Mouse (Mus musculus): ENCODE measurements around the gene Pptc7. TPM values are rescaled to one million over a fixed set of nuclear protein-coding genes. Genes with fewer than 3 reads are reported as not detected.

The Pptc7 gene
- polyA plus RNA-seq, 1 experiment from 2014 or later: 10.9 TPM

DNA sequence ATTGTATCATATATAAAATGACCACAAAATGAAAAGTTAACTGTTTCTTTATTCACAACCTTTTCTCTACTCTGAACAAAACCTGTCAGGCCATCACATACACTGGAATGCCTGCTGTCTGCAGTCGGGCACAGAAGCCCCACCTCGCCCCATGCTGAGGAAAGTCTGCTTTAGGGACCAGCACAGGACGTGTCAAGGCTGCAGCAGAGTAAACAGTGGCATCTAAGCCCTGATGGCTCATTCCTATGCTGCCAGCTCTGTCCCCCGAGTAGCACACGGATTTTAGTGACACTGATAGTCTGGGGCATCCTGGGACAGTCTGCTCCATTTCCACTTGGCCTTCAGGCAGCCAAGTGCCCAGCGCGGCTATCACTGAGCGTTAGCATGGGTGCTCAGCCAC is 41.3 kb downstream of the Pptc7 start:
- ATAC-seq (ENCODE audit: low FRiP score, low TSS enrichment): no peak
- no peak overlapping the region for H3K9ac ChIP-seq (ENCODE audit: low read depth, low read length)
- peaks cover 44% of the 10 kb centered on the region for H3K36me3 ChIP-seq (ENCODE audit: control insufficient read depth, insufficient read depth, low read length)
- no peak overlapping the region for H3K4me2 ChIP-seq (replicated peaks; ENCODE audit: low read depth, low read length)
- WGBS: 92% methylated on average over 8 of the region's 8 CpGs
- H3K27me3 ChIP-seq (ENCODE audit: control insufficient read depth, insufficient read depth, low read length): no peaks in the 10 kb centered on the region
- no peak overlapping the region for H3K4me3 ChIP-seq (ENCODE audit: low read length)
- no peaks in the 10 kb centered on the region for H3K9me3 ChIP-seq (ENCODE audit: control insufficient read depth, low read length)
- H3K27ac ChIP-seq (ENCODE audit: low read depth, low read length): no peak overlapping the region
- H3K4me1 ChIP-seq (ENCODE audit: control insufficient read depth, insufficient read depth, low read length): no peaks in the 10 kb centered on the region

GRCm38 (mm10) chr5:122327283-122327682 is 43.1 kb downstream of the Pptc7 start:
- Histone ChIP-seq H3K9ac (ENCODE audit: low read depth, low read length) (no peak overlapping the region), H3K27me3 (ENCODE audit: control insufficient read depth, insufficient read depth, low read length) (no peaks in the 10 kb centered on the region), H3K9me3 (ENCODE audit: control insufficient read depth, low read length) (no peaks in the 10 kb centered on the region), H3K36me3 (ENCODE audit: control insufficient read depth, insufficient read depth, low read length) (peaks cover 29% of the 10 kb centered on the region; the same call in 1 of the 2 replicates), H3K4me1 (ENCODE audit: control insufficient read depth, insufficient read depth, low read length) (no peaks in the 10 kb centered on the region), H3K4me3 (ENCODE audit: low read length) (no peak overlapping the region), H3K4me2 (replicated peaks; ENCODE audit: low read depth, low read length) (no peak overlapping the region), H3K27ac (ENCODE audit: low read depth, low read length) (no peak overlapping the region)
- ATAC-seq (ENCODE audit: low FRiP score, low TSS enrichment): no peak
- WGBS: 79% methylated on average over 3 of the region's 3 CpGs

DNA sequence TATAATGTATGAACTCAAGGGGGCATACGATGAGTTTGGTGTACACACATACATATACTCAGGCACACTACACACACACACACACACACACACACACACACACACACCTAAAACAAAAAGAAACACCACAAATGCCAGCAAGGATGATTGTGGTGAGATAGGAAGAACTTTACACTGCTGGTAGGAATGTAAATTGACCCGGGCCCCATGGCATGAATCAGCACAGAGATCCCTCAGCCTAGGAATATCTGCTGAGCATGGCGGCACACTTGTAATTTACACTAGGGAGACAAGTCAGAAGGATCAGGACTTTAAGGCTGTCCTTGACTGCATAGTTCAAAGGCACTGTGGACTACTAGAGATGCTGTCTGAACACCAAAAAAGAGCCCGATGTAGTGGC is 46.1 kb downstream of the Pptc7 start:
- 79% methylated on average over 4 of the region's 4 CpGs for WGBS
- no peak for ATAC-seq (ENCODE audit: low FRiP score, low TSS enrichment)

DNA sequence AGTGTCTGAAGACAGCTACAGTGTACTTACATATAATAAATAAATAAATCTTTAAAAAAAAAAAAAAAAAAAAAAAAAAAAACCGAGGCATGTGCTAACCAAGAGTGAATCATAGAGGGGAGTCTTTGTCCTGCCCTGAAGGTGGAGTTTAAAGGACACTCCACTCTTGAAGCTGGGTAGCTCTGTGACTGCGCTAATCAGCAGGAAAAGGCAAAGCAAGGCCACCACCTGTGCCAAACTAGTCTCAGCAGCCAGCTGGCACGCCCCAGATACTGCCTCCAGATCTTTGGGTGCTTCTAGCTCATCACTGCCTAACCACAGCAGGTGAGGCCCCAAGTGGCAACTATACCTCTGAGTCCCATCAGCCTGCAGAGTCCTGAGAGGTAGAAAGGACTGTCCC is 50.5 kb downstream of the Pptc7 start:
- Histone ChIP-seq H3K4me1 (ENCODE audit: control insufficient read depth, insufficient read depth, low read length) (no peaks in the 10 kb centered on the region), H3K9ac (ENCODE audit: low read depth, low read length) (no peak overlapping the region), H3K27me3 (ENCODE audit: control insufficient read depth, insufficient read depth, low read length) (no peaks in the 10 kb centered on the region), H3K27ac (ENCODE audit: low read depth, low read length) (no peak overlapping the region), H3K4me2 (replicated peaks; ENCODE audit: low read depth, low read length) (no peak overlapping the region), H3K36me3 (ENCODE audit: control insufficient read depth, insufficient read depth, low read length) (no peaks in the 10 kb centered on the region), H3K9me3 (ENCODE audit: control insufficient read depth, low read length) (no peaks in the 10 kb centered on the region), H3K4me3 (ENCODE audit: low read length) (no peak overlapping the region)
- ATAC-seq (ENCODE audit: low FRiP score, low TSS enrichment): no peak
- 91% methylated on average over 2 of the region's 3 CpGs for WGBS

More for the DNA sequence above, 46.1 kb downstream of the Pptc7 start:
- Histone ChIP-seq H3K4me1 (ENCODE audit: control insufficient read depth, insufficient read depth, low read length) (no peaks in the 10 kb centered on the region), H3K27ac (ENCODE audit: low read depth, low read length) (no peak overlapping the region), H3K27me3 (ENCODE audit: control insufficient read depth, insufficient read depth, low read length) (no peaks in the 10 kb centered on the region), H3K9ac (ENCODE audit: low read depth, low read length) (no peak overlapping the region), H3K36me3 (ENCODE audit: control insufficient read depth, insufficient read depth, low read length) (peaks cover 11% of the 10 kb centered on the region; the same call in 1 of the 2 replicates), H3K9me3 (ENCODE audit: control insufficient read depth, low read length) (no peaks in the 10 kb centered on the region), H3K4me3 (ENCODE audit: low read length) (no peak overlapping the region), H3K4me2 (replicated peaks; ENCODE audit: low read depth, low read length) (no peak overlapping the region)

- WGBS: 92% methylated on average over 7 of the region's 7 CpGs
- H3K36me3 ChIP-seq (ENCODE audit: control insufficient read depth, insufficient read depth, low read length): no peaks in the 10 kb centered on the region
Measured at GRCm38 (mm10) chr5:122336554-122337294, 52.6 kb downstream of the Pptc7 start.

DNA sequence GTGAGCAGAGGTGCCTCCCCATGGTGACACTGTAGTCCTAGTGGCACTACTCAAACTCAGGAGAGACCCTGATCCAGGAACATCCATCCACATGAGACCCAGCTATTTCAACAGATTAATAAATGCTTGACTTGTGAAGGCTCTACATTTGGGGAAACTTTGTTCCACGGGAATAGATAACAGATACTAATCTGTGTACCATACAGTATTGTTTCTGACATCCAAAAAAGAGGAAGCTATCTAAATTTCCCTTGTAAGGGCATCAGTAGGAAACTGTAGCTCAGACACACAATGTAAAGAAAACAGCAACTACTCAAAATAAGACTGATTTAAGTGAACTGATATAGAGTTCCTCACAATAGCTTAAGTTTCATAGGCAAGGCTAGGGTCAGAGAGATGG is 58.7 kb downstream of the Pptc7 start:
- H3K27ac ChIP-seq (ENCODE audit: low read depth, low read length): no peak overlapping the region
- H3K27me3 ChIP-seq (ENCODE audit: control insufficient read depth, insufficient read depth, low read length): no peaks in the 10 kb centered on the region
- no peaks in the 10 kb centered on the region for H3K9me3 ChIP-seq (ENCODE audit: control insufficient read depth, low read length)
- no peaks in the 10 kb centered on the region for H3K36me3 ChIP-seq (ENCODE audit: control insufficient read depth, insufficient read depth, low read length)
- WGBS: 83% methylated on average over 1 of the region's 1 CpGs
- H3K4me1 ChIP-seq (ENCODE audit: control insufficient read depth, insufficient read depth, low read length): no peaks in the 10 kb centered on the region
- no peak overlapping the region for H3K4me3 ChIP-seq (ENCODE audit: low read length)
- no peak overlapping the region for H3K9ac ChIP-seq (ENCODE audit: low read depth, low read length)
- H3K4me2 ChIP-seq (replicated peaks; ENCODE audit: low read depth, low read length): no peak overlapping the region
- no peak for ATAC-seq (ENCODE audit: low FRiP score, low TSS enrichment)

More at GRCm38 (mm10) chr5:122336554-122337294, 52.6 kb downstream of the Pptc7 start:
- no peak overlapping the region for H3K4me2 ChIP-seq (replicated peaks; ENCODE audit: low read depth, low read length)
- no peak for ATAC-seq (ENCODE audit: low FRiP score, low TSS enrichment)
- no peak overlapping the region for H3K9ac ChIP-seq (ENCODE audit: low read depth, low read length)
- no peaks in the 10 kb centered on the region for H3K27me3 ChIP-seq (ENCODE audit: control insufficient read depth, insufficient read depth, low read length)
- no peak overlapping the region for H3K4me3 ChIP-seq (ENCODE audit: low read length)
- H3K4me1 ChIP-seq (ENCODE audit: control insufficient read depth, insufficient read depth, low read length): no peaks in the 10 kb centered on the region
- no peak overlapping the region for H3K27ac ChIP-seq (ENCODE audit: low read depth, low read length)
- H3K9me3 ChIP-seq (ENCODE audit: control insufficient read depth, low read length): no peaks in the 10 kb centered on the region

DNA sequence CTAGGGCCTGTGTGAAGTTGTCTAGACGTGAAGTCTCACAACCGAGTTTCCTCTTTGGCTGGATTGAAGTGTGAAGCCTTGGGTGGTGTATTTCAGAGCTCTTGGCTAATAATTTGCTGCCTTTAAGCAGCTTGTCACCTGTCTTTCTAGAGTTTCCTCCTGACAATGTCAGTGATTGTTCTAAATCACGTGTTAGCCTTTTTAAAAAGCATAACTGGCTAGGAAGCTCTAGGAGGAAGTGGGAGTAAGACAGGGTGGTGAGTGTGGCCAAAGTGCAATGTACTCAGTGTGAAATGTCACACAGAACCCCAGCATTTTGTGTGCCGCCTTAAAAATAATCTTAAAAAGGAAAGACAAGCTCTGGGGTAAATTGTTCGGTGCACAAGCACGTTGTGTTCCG is 59.6 kb downstream of the Pptc7 start:
- no peak overlapping the region for H3K27ac ChIP-seq (ENCODE audit: low read depth, low read length)
- no peaks in the 10 kb centered on the region for H3K27me3 ChIP-seq (ENCODE audit: control insufficient read depth, insufficient read depth, low read length)
- H3K4me2 ChIP-seq (replicated peaks; ENCODE audit: low read depth, low read length): no peak overlapping the region
- no peaks in the 10 kb centered on the region for H3K36me3 ChIP-seq (ENCODE audit: control insufficient read depth, insufficient read depth, low read length)
- ATAC-seq (ENCODE audit: low FRiP score, low TSS enrichment): no peak
- H3K4me1 ChIP-seq (ENCODE audit: control insufficient read depth, insufficient read depth, low read length): no peaks in the 10 kb centered on the region
- no peaks in the 10 kb centered on the region for H3K9me3 ChIP-seq (ENCODE audit: control insufficient read depth, low read length)
- H3K4me3 ChIP-seq (ENCODE audit: low read length): no peak overlapping the region
- WGBS: 59% methylated on average over 7 of the region's 7 CpGs
- no peak overlapping the region for H3K9ac ChIP-seq (ENCODE audit: low read depth, low read length)

DNA sequence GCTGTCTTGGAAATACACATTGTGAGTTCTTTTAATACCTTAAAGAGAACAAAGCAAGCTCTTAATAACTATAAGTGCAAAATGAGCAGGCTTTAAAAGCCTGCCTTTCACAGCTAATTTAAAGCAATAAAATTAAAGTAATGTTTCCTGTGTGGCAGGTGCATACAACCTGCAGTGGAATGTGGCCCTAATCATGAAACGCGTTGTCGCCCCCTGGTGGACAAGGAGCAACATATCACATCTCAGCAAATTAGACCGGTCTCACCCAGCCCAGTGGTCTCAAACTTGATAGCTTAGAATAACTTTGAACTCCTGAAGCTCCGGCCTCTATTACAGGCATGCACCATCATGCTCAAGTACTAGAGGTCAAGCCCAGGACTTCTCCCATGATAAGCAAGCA is 60.1 kb downstream of the Pptc7 start:
- Histone ChIP-seq H3K9ac (ENCODE audit: low read depth, low read length) (no peak overlapping the region), H3K4me3 (ENCODE audit: low read length) (no peak overlapping the region), H3K4me1 (ENCODE audit: control insufficient read depth, insufficient read depth, low read length) (no peaks in the 10 kb centered on the region), H3K27me3 (ENCODE audit: control insufficient read depth, insufficient read depth, low read length) (no peaks in the 10 kb centered on the region), H3K9me3 (ENCODE audit: control insufficient read depth, low read length) (no peaks in the 10 kb centered on the region), H3K36me3 (ENCODE audit: control insufficient read depth, insufficient read depth, low read length) (no peaks in the 10 kb centered on the region), H3K4me2 (replicated peaks; ENCODE audit: low read depth, low read length) (no peak overlapping the region), H3K27ac (ENCODE audit: low read depth, low read length) (no peak overlapping the region)
- ATAC-seq (ENCODE audit: low FRiP score, low TSS enrichment): peak; percentile 52; the same call in 1 of the 2 replicates
- WGBS: 7% methylated on average over 5 of the region's 5 CpGs

DNA sequence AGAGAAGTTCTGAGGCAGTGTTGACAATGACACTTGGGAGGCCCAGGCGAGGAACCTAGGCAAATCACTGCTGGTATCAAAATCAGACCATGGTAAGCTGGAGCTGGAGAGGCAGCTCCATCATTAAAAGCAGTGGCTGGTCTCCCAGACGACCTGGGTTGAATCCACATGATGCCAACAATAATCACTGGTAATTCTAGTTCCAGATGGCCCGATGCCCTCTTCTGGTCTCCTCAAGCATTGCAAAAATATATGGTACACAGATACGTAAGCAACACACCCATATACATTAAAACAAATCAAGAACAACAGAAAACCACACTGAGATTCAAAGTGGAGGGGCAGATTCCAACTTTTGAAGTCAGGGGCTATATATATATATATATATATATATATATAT is 61.6 kb downstream of the Pptc7 start:
- Histone ChIP-seq H3K9me3 (ENCODE audit: control insufficient read depth, low read length) (no peaks in the 10 kb centered on the region), H3K27me3 (ENCODE audit: control insufficient read depth, insufficient read depth, low read length) (no peaks in the 10 kb centered on the region), H3K4me3 (ENCODE audit: low read length) (no peak overlapping the region), H3K4me1 (ENCODE audit: control insufficient read depth, insufficient read depth, low read length) (no peaks in the 10 kb centered on the region), H3K9ac (ENCODE audit: low read depth, low read length) (no peak overlapping the region), H3K27ac (ENCODE audit: low read depth, low read length) (no peak overlapping the region), H3K36me3 (ENCODE audit: control insufficient read depth, insufficient read depth, low read length) (no peaks in the 10 kb centered on the region), H3K4me2 (replicated peaks; ENCODE audit: low read depth, low read length) (no peak overlapping the region)
- no peak for ATAC-seq (ENCODE audit: low FRiP score, low TSS enrichment)
- WGBS: 78% methylated on average over 4 of the region's 4 CpGs

Data from kidney, embryonic 14.5 days (tissue).